Mouse (Mus musculus): ENCODE measurements at regions not wholly inside any gene's neighbourhood (a gene's known extent, or its start where the extent isn't known, plus 50 kb on each side); places are given as distances from the start of the nearest gene placed in this dataset.
A peak's percentile ranks its signal among the peaks of the same experiment; 100 is the strongest.

GRCm38 (mm10) chr2:137974651-137975050 is 281.7 kb upstream of the Btbd3 start:
- no peak for DNase-seq (ENCODE audit: low spot score)

GRCm38 (mm10) chr2:137969156-137969555 is 287.2 kb upstream of the Btbd3 start:
- no peak for DNase-seq (ENCODE audit: low spot score)

- no peak for DNase-seq (ENCODE audit: low spot score)
Observed at GRCm38 (mm10) chr2:137966460-137967076, 289.8 kb upstream of the Btbd3 start.

GRCm38 (mm10) chr2:137954830-137955229 is 301.5 kb upstream of the Btbd3 start:
- no peak for DNase-seq (ENCODE audit: low spot score)

GRCm38 (mm10) chr2:137953144-137953543 is 303.2 kb upstream of the Btbd3 start:
- DNase-seq (ENCODE audit: low spot score) = no peak

- no peak for DNase-seq (ENCODE audit: low spot score)
Observed at GRCm38 (mm10) chr2:137951942-137952341, 304.4 kb upstream of the Btbd3 start.

GRCm38 (mm10) chr2:137950931-137951330 is 305.4 kb upstream of the Btbd3 start:
- DNase-seq (ENCODE audit: low spot score) = no peak

GRCm38 (mm10) chr2:137942753-137943152 is 313.6 kb upstream of the Btbd3 start:
- DNase-seq (ENCODE audit: low spot score) = peak; percentile 77

- DNase-seq (ENCODE audit: low spot score) = no peak
Observed at GRCm38 (mm10) chr2:137939591-137939990, 316.8 kb upstream of the Btbd3 start.

- DNase-seq (ENCODE audit: low spot score) = no peak
Observed at GRCm38 (mm10) chr2:137938831-137939480, 317.4 kb upstream of the Btbd3 start.

- DNase-seq (ENCODE audit: low spot score) = no peak
Observed at GRCm38 (mm10) chr2:137936613-137937012, 319.8 kb upstream of the Btbd3 start.

- DNase-seq (ENCODE audit: low spot score) = no peak
Observed at GRCm38 (mm10) chr2:137932931-137933330, 323.4 kb upstream of the Btbd3 start.

- DNase-seq (ENCODE audit: low spot score) = no peak
Observed at GRCm38 (mm10) chr2:137932488-137932887, 323.9 kb upstream of the Btbd3 start.

- no peak for DNase-seq (ENCODE audit: low spot score)
Observed at GRCm38 (mm10) chr2:137925488-137925887, 330.9 kb upstream of the Btbd3 start.

GRCm38 (mm10) chr2:137924576-137924975 is 331.8 kb upstream of the Btbd3 start:
- DNase-seq (ENCODE audit: low spot score) = no peak

- DNase-seq (ENCODE audit: low spot score) = no peak
Observed at GRCm38 (mm10) chr2:137898425-137898824, 357.9 kb upstream of the Btbd3 start.

- no peak for DNase-seq (ENCODE audit: low spot score)
Observed at GRCm38 (mm10) chr2:137880211-137881031, 375.9 kb upstream of the Btbd3 start.

GRCm38 (mm10) chr2:137869676-137870075 is 386.7 kb upstream of the Btbd3 start:
- no peak for DNase-seq (ENCODE audit: low spot score)

- no peak for DNase-seq (ENCODE audit: low spot score)
Observed at GRCm38 (mm10) chr2:137854494-137854893, 401.9 kb upstream of the Btbd3 start.

GRCm38 (mm10) chr2:137853399-137854259 is 402.7 kb upstream of the Btbd3 start:
- DNase-seq (ENCODE audit: low spot score) = no peak

- DNase-seq (ENCODE audit: low spot score) = no peak
Observed at GRCm38 (mm10) chr2:137847901-137848300, 408.5 kb upstream of the Btbd3 start.
